Mouse (Mus musculus) forebrain, embryonic 11.5 days (tissue): Measurements from ENCODE around the gene Gm9837. TPM values are rescaled to one million over a fixed set of nuclear protein-coding genes. Genes with fewer than 3 reads are reported as not detected.

ENCODE experiments used
- ATAC-seq: fragments of 200-750 bp; cut with Nextera tagmentation; replicated peaks from 2 replicates; pipeline ENCODE4 v1.8.0; 2017; ENCODE audit warnings: moderate TSS enrichment; ENCODE audit not compliant: low FRiP score
- DNase-seq: peaks from one replicate; pipeline ENCODE4 v3.0.0-alpha.2; 2017; ENCODE audit warnings: low spot score
- H3K27ac ChIP-seq: fragments of 300-500 bp; sonication (generic); 2 replicates; pipeline ENCODE4 v1.5.1; 2014; ENCODE audit warnings: low read depth, low read length
- H3K27me3 ChIP-seq: fragments of 300-500 bp; sonication (generic); 2 replicates; pipeline ENCODE4 v1.6.1; 2014; ENCODE audit warnings: mild to moderate bottlenecking, low read length, mixed read lengths; ENCODE audit not compliant: control insufficient read depth, insufficient read depth
- H3K36me3 ChIP-seq: fragments of 300-500 bp; sonication (generic); 2 replicates; pipeline ENCODE4 v1.6.1; 2014; ENCODE audit warnings: mild to moderate bottlenecking, low read length, moderate library complexity, mixed read lengths; ENCODE audit not compliant: control insufficient read depth, insufficient read depth
- H3K4me1 ChIP-seq: fragments of 300-500 bp; sonication (generic); replicated peaks from 2 replicates; pipeline ENCODE4 v1.6.1; 2014; ENCODE audit warnings: low read length, mixed read lengths; ENCODE audit not compliant: control insufficient read depth, insufficient read depth
- H3K4me2 ChIP-seq: fragments of 300-500 bp; sonication (generic); 2 replicates; pipeline ENCODE4 v1.6.1; 2014; ENCODE audit warnings: low read depth, mild to moderate bottlenecking, low read length, moderate library complexity, mixed read lengths; ENCODE audit not compliant: severe bottlenecking
- H3K4me3 ChIP-seq: fragments of 300-500 bp; sonication (generic); 2 replicates; pipeline ENCODE4 v1.5.1; 2014; ENCODE audit warnings: low read depth, low read length
- H3K9ac ChIP-seq: fragments of 300-500 bp; sonication (generic); 2 replicates; pipeline ENCODE4 v1.6.1; 2014; ENCODE audit warnings: low read length
- H3K9me3 ChIP-seq: fragments of 300-500 bp; sonication (generic); 2 replicates; pipeline ENCODE4 v1.6.1; 2016; ENCODE audit warnings: low read length, mixed read lengths; ENCODE audit not compliant: control insufficient read depth
- WGBS: fragments of 180-500 bp; shearing (Covaris S2); extraction: QIAGEN DNeasy Blood & Tissue Kit; methylation state at CpG from one replicate; pipeline ENCODE4 v1.1.7; 2014; 5-methylcytosine and 5-hydroxymethylcytosine counted together
- polyA plus RNA-seq: library from polyadenylated mRNA; unstranded; fragments of >200 nt; fragmentation: Nextera tagmentation; extraction: Ambion mirVana; gene quantifications from 2 replicates; pipeline ENCODE4 v1.2.1, GENCODE M21; 2014

The Gm9837 gene
- polyA plus RNA-seq, 1 experiment from 2014 or later: not detected

- H3K27ac ChIP-seq: no peak overlapping the region
- peaks cover 5% of the 10 kb centered on the region; the same call in 1 of the 2 replicates for H3K9me3 ChIP-seq
- H3K36me3 ChIP-seq: no peaks in the 10 kb centered on the region
- no peak overlapping the region for H3K4me2 ChIP-seq
- ATAC-seq: no peak
- no peak overlapping the region for H3K9ac ChIP-seq
- DNase-seq: no peak
- H3K27me3 ChIP-seq: peaks cover 40% of the 10 kb centered on the region
- H3K4me3 ChIP-seq: no peak overlapping the region
- peaks cover 16% of the 10 kb centered on the region for H3K4me1 ChIP-seq
- WGBS: 74% methylated on average over 4 of the region's 4 CpGs
Observed at GRCm38 (mm10) chr11:53481088-53481730, 10.9 kb upstream of the Gm9837 start.

DNA sequence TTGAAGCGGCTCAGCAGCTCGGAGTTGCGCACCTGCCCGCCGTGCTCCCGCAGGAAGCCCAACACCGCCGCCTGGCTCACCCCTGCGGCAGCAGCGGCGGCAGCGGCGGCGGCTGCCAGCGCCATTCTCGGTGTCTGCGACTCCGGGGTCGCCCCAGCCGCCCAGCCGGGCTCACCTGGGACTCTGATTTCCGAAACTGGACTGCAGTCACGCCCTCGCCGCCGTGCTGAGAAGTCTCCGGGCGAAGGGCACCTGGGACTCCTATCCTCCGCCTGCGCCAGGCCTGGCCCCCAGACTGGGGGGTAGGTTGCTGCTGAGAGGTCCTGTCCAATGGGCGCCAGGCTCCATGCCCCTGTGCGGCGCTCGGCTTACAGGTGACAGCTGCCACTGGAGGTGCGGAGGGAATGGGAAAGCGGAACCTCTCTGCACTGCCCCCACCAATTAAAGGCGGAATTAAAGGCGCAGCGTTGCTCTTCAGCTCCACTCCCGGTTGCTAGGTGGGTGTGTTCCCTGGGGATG is 9.6 kb upstream of the Gm9837 start, which contains the start of the genes Gm9945 and Sowaha:
Gene Gm9945, plus strand, starts transcription at position 384 of the 519 bp plus-strand sequence.
Gene Sowaha, minus strand, starts transcription at position 492 of the 519 bp plus-strand sequence.
- no peak for ATAC-seq
- 6% methylated on average over 40 of the region's 40 CpGs for WGBS
- peak; percentile 67 for DNase-seq
- Histone ChIP-seq H3K9ac (peak within 1 kb of the TSS; percentile 16), H3K27me3 (peaks cover 40% of the 10 kb centered on the region), H3K36me3 (no peaks in the 10 kb centered on the region), H3K27ac (no peak within 1 kb of the TSS), H3K4me3 (peak within 1 kb of the TSS; percentile 42), H3K4me1 (peaks cover 17% of the 10 kb centered on the region), H3K9me3 (peaks cover 5% of the 10 kb centered on the region; the same call in 1 of the 2 replicates), H3K4me2 (peak within 1 kb of the TSS; percentile 64)

- Histone ChIP-seq H3K9ac (peak overlapping the region; percentile 16), H3K36me3 (no peaks in the 10 kb centered on the region), H3K9me3 (peaks cover 5% of the 10 kb centered on the region; the same call in 1 of the 2 replicates), H3K4me2 (peak overlapping the region; percentile 64), H3K27ac (no peak overlapping the region), H3K4me1 (peaks cover 17% of the 10 kb centered on the region), H3K27me3 (peaks cover 40% of the 10 kb centered on the region), H3K4me3 (peak overlapping the region; percentile 42)
- WGBS: 2% methylated on average over 59 of the region's 62 CpGs
- ATAC-seq (no peak), DNase-seq (peak; percentile 63)
Observed at GRCm38 (mm10) chr11:53479171-53479782, 9.0 kb upstream of the Gm9837 start.

GRCm38 (mm10) chr11:53478383-53479170 is 8.3 kb upstream of the Gm9837 start:
- Histone ChIP-seq H3K9ac (0 out of 2 replicates have a peak overlapping the region, but pooled peaks have one; percentile 16), H3K4me2 (peak overlapping the region; percentile 64), H3K27ac (no peak overlapping the region), H3K4me1 (peaks cover 17% of the 10 kb centered on the region), H3K9me3 (peaks cover 5% of the 10 kb centered on the region; the same call in 1 of the 2 replicates), H3K4me3 (peak overlapping the region; percentile 42), H3K36me3 (no peaks in the 10 kb centered on the region), H3K27me3 (peaks cover 40% of the 10 kb centered on the region)
- DNase-seq (peak; percentile 64), ATAC-seq (no peak)
- WGBS: 6% methylated on average over 79 of the region's 79 CpGs

- peaks cover 40% of the 10 kb centered on the region for H3K27me3 ChIP-seq
- peaks cover 17% of the 10 kb centered on the region for H3K4me1 ChIP-seq
- WGBS: 47% methylated on average over 7 of the region's 7 CpGs
- no peak overlapping the region for H3K9ac ChIP-seq
- H3K27ac ChIP-seq: no peak overlapping the region
- H3K36me3 ChIP-seq: no peaks in the 10 kb centered on the region
- ATAC-seq: no peak
- peaks cover 5% of the 10 kb centered on the region; the same call in 1 of the 2 replicates for H3K9me3 ChIP-seq
- no peak for DNase-seq
- H3K4me3 ChIP-seq: no peak overlapping the region
- H3K4me2 ChIP-seq: no peak overlapping the region
Observed at GRCm38 (mm10) chr11:53477833-53478232, 7.6 kb upstream of the Gm9837 start.

DNA sequence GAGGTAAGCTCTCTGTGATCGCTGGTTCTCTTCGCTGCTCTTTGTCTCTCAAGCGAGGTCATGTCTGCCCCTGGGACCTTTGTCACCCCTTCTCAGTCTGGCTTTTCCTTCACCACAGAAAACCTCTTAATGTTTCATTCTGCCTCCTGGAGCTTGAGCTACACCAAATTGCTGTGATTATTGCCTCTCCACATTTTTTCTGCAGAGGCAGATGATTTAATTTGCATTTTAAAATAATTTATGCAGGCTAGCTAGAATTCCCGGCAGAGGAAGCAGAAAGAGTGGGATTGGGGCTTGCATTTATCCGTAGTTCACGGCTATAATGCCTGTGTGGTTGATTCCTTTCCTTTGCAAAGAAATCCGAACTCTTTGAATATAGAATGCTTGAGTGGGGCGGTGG is 5.3 kb upstream of the Gm9837 start:
- Histone ChIP-seq H3K4me1 (peaks cover 17% of the 10 kb centered on the region), H3K4me2 (no peak overlapping the region; the same call in 1 of the 2 replicates), H3K27me3 (peaks cover 32% of the 10 kb centered on the region), H3K27ac (0 out of 2 replicates have a peak overlapping the region, but pooled peaks have one; percentile 5), H3K36me3 (no peaks in the 10 kb centered on the region), H3K9ac (no peak overlapping the region), H3K9me3 (peaks cover 5% of the 10 kb centered on the region; the same call in 1 of the 2 replicates), H3K4me3 (no peak overlapping the region)
- ATAC-seq (no peak), DNase-seq (no peak)
- 22% methylated on average over 8 of the region's 8 CpGs for WGBS

DNA sequence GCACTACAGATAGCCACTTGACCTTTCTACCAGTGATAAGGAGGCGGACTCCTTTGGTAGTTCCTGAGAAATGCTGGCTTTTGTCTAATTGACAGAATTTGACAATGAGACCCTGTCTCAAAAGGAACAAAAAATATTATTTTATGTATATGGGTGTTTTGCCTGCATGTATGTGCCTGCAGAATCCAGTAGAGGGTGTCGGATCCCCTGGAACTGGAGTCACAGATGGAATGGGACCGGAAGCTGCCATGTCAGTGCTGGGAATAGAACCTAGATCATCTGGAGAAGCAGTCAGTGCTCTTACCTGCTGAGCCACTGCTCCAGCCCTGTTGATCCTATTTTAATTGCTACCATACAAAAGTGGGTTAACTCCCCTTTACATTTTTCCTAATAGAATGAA is 2.4 kb upstream of the Gm9837 start:
- ATAC-seq: no peak
- Histone ChIP-seq H3K27me3 (peaks cover 5% of the 10 kb centered on the region), H3K4me3 (no peak overlapping the region), H3K36me3 (no peaks in the 10 kb centered on the region), H3K27ac (no peak overlapping the region), H3K4me2 (no peak overlapping the region), H3K4me1 (peaks cover 6% of the 10 kb centered on the region), H3K9me3 (no peaks in the 10 kb centered on the region), H3K9ac (no peak overlapping the region)
- 77% methylated on average over 3 of the region's 3 CpGs for WGBS
- no peak for DNase-seq

DNA sequence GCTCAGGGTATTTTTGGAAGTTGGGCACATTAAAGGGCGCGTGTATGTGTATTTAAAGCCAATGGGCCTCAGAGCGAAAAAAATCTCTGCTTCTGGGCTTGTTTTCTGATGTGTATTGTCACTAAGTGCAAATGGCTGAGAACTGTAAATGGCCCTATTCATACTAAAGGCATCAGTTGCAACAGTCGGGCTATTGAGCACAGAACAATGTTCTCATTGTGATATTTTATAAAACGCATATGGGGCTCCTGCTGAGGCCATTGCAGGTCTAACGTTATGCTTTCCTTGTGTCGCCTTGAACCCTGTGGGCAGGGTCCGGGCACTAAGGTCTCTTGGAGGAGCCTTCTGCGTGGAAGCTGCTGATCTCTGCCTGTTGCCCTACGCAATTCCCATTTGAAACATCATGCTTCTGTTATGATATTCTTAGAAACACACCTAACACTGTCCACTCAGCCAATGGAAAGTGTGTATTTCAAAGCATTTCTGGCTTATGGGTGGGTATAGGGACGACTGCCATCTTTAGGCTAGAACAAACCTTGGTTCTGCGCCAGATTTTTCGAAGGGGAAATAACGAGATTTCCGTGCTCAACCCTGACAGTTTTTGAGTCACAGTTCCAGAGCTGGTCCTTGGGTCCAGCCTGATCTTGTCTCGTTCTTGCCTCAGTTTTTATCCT is 848 bp downstream of the Gm9837 start:
- peaks cover 23% of the 10 kb centered on the region for H3K27me3 ChIP-seq
- H3K9ac ChIP-seq: no peak overlapping the region
- H3K9me3 ChIP-seq: peaks cover 3% of the 10 kb centered on the region; the same call in 1 of the 2 replicates
- ATAC-seq (no peak), DNase-seq (no peak)
- no peak overlapping the region for H3K27ac ChIP-seq
- no peak overlapping the region for H3K4me3 ChIP-seq
- H3K4me1 ChIP-seq: peaks cover 6% of the 10 kb centered on the region
- H3K36me3 ChIP-seq: no peaks in the 10 kb centered on the region
- peak overlapping the region; percentile 50; the same call in 1 of the 2 replicates for H3K4me2 ChIP-seq
- 32% methylated on average over 16 of the region's 16 CpGs for WGBS
